Mouse (Mus musculus) CD4-positive helper T cell, adult 2 months (primary cell): ENCODE measurements around the gene Plekhm1.
"Not testable (repeated sequence)": the region's sequence is repeated elsewhere in the genome, so short reads cannot be mapped to it uniquely, and the experiment has no call there.

Experiments
- DNase-seq: peaks from one replicate; pipeline ENCODE4 v3.0.0-alpha.2; 2012; ENCODE audit warnings: low read depth, missing footprints, low spot score

Plekhm1 gene

DNA sequence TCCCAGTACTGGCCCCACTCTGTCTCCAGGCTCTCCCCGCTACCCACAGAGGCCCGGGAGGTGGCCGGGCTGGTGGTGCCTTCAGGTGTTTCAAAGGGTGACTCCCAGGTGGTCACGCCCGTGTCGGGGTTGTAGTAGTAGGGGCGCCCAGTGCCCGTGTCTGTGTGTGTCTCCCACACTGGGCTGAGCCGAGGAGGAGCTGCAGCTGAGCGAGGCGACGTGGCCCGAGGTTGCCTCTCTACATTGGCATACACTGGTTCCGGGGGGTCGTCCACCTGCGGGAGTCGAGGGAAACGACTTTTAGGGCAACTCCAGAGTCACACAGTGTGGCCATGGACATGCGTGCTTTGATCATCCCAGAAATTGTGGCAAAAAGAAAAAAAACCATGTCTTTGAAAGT is 72.4 kb downstream of the Plekhm1 start:
- DNase-seq = no peak

DNA sequence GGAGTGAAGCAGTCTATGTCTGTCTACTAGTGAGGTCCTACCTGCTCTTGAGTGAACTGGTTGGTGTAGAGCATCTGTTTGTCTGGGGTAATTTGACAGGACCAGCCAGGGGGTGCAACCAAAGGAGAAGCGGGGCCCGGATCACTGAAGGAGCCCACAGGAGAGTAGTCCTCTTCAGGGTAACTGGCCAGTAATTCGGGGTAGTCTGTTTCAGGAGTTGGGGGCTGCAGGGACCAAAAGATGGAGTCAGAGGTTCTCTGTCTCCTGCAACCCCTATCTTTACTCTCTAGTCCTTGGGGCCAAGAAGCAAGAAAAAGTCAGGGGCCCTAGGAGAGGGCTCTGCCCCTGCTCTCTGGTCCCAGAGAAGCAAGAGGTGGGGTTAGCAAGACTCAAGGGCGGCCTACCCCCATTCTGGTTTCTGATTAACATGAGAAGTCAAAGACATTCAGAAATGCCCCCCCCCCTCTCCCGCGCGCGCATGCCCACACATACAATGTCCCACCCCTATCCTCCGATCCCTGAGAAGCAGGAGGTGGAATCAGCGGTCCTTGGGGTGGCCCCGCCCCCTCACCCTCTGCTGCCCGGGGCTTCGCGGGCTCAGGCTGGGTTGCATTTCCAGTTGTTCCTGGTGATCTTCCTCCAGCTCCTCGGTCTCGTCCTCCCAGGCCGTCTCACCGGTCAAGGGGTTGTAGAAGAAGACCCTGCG is 72.9 kb downstream of the Plekhm1 start:
- DNase-seq = no peak

DNA sequence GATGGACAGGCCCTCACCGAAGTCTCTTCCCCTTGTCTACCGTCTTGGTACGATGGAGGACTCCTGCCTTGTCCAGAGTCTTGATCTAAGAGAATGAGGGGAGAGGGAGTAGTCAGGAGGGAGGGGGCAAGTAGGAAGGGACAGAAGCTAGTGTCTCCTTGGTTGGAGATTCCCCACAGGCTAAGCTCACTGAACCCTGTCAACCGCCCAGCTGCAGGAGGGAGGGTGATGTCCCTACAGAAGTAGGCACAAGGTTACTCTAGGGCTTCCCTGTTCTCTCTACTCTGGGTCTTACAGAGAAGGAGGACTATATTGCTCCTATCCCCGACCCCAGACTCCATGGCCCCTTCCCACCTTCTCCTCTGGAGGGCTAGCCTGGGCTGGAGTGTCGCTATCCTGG is 73.8 kb downstream of the Plekhm1 start:
- DNase-seq = no peak

DNA sequence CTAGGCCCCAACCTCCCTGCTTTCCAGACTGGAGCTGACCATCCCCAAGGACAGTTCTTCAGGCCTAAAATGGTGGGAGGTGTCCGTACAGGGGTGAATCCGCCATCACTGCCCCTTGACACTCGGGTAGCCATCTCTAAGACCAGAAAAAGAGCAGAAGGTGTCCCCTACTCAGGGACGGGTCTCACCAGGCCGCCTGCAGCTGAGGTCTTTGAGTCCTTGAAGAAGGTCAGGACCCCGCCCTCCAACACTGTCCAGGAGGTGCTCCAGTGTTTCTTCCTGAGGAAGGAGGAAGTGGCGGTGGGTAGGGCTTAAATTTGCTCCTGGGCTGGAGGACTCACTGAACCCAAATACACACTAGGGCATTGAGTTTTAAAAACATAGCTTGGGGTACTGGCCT is 74.4 kb downstream of the Plekhm1 start:
- no peak for DNase-seq

DNA sequence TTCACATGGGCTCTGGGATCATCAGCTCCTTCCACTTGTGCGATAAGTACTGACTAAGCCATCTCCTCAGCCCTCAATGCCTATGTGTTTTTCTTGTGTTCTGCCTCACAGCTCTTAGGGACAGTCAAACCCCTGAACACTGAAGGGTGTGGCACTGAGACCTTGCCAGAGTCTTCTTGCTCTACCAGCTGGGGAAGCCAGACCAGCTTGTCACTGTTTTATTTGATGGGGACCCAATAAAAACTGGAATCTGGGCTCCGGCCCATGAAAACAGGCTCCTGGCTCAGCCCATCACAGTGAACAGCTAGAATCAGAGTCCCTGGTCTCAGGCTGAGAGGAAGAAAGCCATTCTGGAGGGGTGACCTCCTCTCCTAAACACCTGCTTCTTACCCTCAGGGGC is 75.3 kb downstream of the Plekhm1 start:
- no peak for DNase-seq

DNA sequence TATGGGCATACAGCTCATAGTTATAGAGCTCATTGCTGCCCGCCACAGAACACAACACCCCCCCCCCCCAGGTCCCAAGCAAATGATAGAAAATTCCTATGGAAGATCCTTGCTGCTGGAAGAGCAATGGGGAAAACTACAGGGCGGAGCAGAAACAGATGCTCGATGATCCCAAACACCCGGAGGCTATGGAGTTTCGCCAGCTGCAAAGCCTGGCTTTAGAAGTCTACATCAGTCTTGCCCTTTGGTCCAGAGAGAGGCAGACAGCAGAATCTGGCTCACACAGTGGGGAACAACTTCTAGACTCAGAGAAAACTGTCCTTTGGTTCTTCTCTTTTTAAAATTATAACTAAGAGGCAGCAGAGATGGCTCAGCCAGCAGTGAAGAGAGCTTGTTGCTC is 76.9 kb downstream of the Plekhm1 start:
- no peak for DNase-seq

DNA sequence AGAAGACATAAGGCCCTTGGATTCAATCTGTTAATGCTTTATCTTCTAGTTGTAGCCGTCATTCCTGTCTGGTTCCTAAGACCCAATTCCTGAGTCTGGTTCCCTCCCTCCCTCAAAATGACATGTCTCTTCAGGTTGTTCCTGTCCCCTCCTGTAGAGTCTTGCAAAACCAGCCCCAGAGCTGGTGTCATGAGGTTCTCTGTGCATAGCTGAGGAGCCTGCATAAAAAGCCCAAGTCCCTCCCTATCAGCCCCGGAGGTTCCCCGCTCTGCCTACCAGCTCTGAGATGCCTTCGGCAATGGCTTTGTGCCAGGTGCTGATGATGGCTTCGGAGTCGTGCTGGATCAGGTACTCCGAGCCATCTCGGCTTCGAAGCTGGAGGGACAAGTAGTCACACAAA is 77.6 kb downstream of the Plekhm1 start:
- no peak for DNase-seq

DNA sequence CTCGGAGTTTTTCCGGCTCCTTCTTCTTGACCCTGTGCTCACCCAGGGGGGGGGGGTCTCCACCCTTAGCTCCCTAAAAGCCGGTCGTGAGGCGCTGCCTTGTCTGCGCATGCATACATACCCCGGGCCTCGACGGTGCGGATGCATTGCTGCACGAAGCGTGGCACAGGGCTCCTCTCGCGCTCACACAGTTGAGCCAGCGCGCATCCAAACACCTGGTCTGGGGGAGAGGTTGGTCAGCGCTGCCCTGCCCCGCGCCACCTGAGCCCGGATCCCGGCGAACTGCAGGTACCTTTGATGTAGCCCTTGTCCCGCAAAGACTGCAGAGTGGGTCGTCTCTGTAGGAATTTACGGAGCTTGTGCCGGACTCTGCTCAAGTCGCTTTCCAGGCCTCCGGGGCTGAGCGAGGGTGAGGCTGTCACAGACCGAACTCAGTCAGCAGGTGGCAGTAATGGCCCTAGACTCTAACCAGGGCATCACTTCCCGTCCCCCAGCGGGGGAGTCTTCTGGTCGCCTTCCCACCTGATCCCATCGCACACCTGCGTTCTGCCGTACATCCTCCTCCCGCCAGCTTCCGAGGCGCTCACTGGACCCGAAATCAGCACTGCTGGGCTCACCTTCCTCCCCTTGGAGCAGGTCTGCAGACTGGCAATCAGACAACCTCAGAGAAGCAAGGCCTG is 78.6 kb downstream of the Plekhm1 start:
- DNase-seq = no peak

DNA sequence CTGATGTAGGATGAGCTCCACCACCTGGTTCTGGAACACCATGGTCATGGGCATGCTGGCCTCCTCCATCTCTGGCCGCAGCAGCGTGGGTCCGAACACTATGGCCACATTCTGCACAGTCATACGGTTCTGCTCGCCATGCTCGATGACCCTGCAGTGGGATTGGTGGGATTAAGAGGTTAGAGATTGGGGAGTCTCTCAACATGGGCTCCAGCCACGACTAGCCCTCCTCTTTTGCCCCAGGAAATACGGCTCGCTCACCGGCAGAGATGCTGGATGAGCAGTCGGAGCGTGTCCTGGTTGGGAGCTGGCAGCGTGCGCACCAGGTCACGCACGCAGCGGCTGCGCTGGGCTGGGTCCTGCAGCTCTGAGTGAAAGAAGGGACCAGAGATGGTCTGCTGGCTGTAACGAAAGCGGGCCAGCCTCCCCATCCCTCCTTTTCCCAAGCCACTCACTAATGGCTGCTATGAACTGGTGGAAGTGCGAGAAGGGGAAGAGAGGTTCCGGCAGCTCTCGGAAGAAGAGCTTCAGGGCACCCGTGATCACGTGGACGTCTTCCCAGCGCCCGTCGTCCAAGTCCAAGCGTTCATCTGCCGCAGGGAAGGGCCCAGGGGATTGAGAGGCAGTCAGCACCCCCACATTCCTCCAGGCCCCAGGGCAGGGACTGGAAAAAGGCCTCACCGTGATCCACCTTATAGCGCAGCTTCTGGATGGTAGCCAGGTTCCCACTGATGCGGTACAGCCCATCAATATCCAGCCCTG is 79.4 kb downstream of the Plekhm1 start:
- DNase-seq = no peak

DNA sequence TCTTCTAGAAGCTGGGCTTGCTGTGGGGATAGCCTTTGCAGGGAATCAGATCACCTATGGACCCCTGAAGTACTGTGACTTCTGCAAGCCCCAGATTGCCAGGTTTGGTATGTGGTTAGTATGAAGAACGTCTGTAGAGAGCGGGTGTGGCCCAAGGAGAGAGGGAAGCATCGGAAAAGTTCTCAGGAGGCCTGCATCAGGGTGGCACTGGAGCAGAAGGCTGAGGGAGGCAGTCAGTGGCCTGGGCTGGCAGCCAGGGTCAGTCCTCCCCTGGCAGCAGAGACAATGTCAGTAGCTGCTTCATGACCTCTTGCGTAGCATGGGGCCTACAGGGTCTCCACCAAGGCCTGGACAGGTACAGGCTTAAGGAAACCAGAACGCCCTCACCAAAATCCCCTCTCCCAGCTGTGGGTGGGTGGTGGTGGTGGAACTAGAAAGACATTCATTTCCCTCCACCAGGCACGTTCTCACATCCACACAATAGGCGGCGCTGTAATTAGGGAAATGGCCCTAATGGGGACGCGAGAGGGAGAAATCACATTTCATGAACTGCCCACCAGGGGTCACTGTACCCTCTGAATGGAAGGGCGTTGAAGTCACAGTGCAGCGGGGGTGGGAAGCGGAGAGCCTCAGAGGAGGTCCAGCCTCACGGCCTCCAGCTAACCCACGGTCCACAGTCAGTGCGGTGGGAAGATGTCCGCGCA is 80.1 kb downstream of the Plekhm1 start:
- peak; percentile 79 for DNase-seq

DNA sequence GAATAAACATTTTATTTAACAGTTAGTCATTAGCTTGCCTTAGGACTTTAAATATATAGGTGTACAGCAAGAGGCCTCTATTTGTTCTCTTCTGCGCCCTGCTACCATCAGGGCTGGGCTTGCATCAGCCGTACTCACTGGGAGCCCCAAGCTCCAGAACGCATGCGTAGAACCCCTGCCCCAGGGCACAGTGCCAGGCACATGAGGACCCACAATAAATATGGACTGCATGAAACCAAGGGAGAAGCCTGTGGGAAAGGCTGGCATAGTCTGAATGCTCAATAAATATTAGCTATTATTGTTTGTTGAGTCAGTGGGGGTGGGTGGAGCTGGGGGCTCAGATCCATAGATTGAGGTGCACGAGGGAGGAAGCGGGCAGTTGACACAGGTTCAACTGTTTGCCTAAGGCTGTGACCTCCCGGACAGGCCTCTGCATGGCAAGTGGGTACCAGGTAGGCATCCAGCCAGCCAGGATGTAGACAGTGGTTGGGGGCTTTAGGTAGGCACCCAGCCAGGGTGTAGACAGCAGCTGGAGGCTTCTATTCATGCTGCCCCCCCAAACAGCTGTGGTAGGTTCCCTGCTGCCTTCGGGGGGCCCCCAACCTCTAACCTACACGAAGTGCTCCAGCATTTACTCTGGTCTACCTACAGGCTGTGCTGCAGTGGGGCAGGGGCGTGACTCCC is 80.8 kb downstream of the Plekhm1 start:
- no peak for DNase-seq

DNA sequence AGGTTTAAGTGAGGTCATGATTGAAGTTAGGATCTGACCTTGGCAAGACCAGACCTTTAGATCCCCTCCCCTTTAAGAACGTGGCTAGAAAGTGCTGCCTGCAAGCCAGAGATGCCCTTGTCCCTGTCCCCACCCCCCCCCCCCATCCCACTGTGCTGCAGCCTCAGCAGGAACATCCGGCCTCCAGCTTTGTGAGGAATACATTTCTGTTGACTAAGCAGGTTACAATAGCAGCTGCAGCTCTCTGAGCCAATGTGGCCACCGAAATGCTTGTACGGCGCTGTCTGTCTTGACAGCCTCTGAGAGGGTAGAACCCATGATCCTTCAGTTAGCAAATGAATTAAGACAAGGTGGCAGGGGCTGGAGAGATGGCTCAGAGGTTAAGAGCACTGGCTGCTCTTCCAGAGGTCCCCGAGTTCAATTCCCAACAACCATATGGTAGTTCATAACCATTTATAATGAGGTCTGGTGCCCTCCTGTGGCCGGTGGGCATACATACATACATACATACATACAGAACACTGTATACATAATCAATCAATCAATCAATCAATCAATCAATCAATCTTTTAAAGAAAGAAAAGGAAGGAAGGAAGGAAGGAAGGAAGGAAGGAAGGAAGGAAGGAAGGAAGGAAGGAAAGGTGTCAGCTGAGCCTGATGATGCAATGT is 81.7 kb downstream of the Plekhm1 start:
- DNase-seq = peak; percentile 33

DNA sequence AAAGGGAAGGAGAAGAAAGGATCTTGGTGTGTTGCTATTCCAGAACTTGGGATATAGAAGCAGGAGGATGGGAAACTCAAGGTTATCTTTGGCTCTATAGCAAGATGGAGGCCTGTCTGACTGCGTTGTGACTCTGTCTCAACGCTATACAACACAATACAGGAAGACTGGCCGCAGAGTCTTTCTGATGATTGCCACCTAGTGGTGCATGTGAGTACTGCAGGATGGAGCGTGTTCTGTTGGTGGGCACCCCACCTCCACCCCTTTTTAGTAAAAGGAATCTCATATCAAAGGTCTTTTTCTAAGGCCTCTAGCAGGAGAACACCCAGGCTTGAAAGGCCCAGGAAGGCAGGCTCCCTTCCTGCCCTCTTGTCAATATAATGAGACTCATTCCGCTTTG is 85.5 kb downstream of the Plekhm1 start:
- peak; percentile 81 for DNase-seq

DNA sequence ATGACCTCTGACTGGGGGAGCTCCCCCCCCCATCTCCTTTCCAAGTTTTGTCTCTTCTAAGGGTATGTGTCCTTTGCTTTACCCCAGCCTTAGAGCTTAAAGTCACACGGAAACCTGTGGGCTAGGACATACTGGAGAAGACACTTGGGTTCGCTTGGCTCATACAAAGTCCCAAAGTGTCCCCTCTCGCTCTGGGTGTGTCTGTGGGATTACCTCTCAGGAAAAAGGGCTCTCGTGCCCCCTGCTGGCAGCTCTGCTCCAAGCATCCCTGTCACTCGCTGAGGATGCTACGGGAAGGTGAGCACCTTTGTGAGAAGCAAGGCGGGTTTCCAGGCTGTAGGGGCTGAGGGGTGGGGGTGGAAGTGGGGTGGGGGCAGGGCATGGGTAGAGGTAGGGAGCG is 87.3 kb downstream of the Plekhm1 start:
- DNase-seq = peak; percentile 65

DNA sequence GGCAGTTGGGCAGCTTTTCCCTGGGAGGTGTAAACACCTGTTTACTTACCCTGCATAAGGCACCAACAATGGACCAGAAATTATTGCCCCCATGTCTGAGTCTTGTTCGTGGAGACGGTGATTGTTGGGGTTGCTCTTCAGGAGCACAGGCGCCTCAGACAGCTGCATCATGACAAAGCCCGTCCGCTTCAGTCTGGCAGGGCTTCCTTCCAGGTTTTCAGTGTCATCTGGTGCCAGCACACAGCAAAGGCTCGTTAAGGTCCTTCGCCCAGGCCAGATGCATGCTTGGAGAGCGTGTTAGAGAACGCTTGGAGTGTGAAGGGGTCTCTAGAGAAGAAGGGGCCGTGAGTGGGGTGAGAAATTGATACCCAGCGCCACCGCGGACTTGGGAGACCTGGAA is 87.8 kb downstream of the Plekhm1 start:
- no peak for DNase-seq

DNA sequence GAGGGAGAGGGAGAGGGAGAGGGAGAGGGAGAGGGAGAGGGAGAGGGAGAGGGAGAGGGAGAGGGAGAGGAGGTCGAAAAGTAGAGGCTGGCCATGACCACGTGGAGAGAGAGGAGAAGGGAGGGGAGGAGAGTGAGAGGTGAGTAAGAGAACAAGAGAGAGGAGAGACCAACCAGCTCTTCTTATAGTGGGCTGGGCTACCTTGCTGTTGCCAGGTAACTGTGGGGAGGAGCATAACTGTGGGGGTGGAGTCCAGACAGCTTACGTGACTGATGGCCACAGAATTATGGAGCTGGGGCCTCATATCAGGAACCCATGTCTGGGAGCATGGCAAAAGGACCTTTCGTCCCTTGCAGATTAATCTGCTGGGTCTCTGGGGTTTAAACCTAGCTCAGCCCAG is 89.7 kb downstream of the Plekhm1 start:
- DNase-seq = not testable (repeated sequence)

DNA sequence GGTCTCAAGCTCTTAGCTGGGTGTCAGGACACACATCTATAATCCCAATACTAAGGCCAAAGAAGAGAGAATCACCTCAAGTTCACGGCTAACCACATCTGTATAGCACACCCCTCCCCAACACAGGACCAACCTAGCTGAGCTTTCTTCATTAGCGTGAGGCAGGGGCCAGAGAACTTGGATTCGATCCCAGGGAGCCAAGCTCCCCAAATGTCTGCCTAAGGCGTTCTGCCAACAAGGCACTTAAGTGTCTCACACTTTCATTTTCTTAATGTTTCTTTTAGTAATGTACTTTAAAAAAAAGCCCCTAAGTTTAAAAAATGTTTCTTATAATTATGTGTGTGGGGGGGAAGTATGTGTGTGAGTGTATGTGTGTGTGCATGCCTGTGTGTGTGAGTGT is 91.8 kb downstream of the Plekhm1 start:
- no peak for DNase-seq

DNA sequence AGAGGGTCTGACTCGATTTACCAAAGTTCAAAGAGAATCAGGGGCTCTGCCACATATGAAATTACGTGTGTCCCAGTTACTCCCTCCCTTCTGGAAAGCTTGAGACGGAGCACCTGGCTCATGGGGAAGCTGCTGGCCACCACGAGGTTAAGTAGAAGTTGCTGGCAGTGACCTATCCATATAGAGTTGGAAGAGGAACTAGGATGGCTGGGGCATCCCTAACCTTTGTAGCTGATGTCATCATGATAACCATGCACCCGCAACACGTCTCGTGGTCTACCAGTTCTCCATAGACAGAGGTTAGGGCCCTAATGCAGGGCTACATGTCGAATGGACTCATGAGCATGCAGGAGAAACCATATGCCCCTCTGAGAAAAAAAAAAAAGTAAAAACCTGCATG is 92.3 kb downstream of the Plekhm1 start:
- no peak for DNase-seq

DNA sequence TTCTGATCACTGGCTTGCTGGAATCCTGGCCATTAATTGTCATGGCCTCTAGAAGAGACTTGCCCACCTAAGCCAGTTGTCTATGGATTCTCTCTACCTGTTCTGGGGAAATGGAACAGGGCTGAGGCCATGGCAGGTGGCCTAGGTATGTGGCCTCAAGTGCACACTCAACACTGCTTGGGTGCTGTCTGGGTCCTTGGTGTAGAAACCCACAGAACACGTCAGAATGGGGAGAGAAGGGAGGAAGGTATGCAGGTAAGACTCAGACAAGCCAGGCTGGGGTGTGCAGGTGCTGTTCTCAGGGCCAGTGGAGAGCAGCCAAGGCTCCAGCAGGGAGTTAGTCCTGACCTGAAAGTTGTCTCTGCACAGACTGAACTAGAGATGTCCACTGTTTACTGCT is 94.4 kb downstream of the Plekhm1 start:
- DNase-seq = no peak

DNA sequence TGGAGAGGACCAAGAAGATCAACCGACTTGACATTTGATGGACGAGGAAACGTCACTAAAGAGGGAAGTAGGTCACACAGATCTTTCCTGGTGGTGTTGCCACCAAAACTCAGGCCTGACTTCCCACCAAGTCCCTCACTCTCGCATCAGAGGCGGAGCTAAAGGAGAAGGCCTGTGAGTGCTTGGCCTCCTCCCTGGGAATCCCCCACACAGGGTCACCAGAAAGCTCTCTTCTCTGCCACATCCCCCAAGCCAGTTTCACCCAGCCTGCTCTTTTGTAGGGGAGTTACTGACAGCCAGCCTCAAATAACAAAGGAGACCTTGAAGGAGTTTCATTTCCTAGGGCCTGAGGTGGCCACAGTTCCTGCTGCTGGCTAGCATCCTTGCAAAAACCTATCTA is 97.1 kb downstream of the Plekhm1 start:
- no peak for DNase-seq

DNA sequence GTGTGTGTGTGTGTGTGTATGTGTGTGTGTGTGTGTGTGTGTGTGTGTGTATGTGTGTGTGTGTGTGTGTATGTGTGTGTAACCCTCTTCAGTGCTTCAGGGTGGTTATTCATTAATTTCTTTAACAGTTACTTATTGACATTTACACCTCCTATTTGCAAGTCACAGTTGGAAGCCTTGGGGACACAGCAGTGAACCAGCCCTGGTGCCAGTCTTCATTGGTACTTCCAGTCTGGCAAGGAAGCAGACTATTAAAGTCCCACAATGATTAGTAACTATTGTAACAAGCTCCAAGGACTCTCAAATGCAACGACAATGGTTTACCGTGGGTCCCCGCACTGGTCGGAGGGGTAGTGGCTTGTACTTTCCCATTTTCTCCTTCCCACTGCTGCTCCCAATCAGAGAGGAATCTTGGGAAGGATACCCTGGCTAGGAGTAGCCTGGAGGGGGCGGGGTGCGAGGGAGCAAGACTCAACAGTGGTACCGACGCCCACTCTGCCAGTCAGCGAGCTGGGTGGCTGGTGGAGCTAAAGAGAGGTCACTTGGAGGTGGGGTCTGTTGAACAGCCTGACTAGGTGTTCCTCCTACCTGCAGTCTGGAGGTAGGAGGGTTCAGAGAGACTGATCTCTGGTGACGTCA is 97.6 kb downstream of the Plekhm1 start:
- no peak for DNase-seq
